In genomic region chr2:166042542-166042941, GRCm38 (mm10) we compare ENCODE assay signal across 18 mouse cellular contexts.
"Had no signal": no experiment of that assay in that cellular context is flagged by ENCODE, and none has a peak within 500 bp of the region (broad histone marks: within the 10 kb centered on the region; RNA-seq: fewer than 3 reads in every experiment).

No protein-coding gene starts in this region.

- H3K4me3 ChIP-seq: layer of hippocampus, adult 2 months; limb, embryonic 13.5 days; midbrain, embryonic 10.5 days; myocyte; neural tube, embryonic 15.5 days had no signal

- H3K27ac ChIP-seq: layer of hippocampus, adult 2 months; liver, embryonic 14.5 days; midbrain, embryonic 10.5 days; neural tube, embryonic 15.5 days had no signal

- DNase-seq: kidney, adult 18-20 months; kidney, postnatal 10 days; kidney, postnatal 4 days; left cerebral cortex, postnatal 4 days; lung, embryonic 14.5 days; lung, postnatal 10 days; lung, postnatal 4 days; midbrain, embryonic 14.5 days; right cerebral cortex, adult 18-20 months; right cerebral cortex, postnatal 25 days; thymus, adult 2 months; thymus, postnatal 36 days had no signal

- H3K27me3 ChIP-seq: limb, embryonic 13.5 days; neural tube, embryonic 15.5 days had no signal

- H3K9me3 ChIP-seq: limb, embryonic 13.5 days; midbrain, embryonic 10.5 days; neural tube, embryonic 15.5 days had no signal

- H3K4me2 ChIP-seq: lung, embryonic 14.5 days; neural tube, embryonic 15.5 days had no signal

- H3K9ac ChIP-seq: limb, embryonic 13.5 days; liver, embryonic 14.5 days; lung, embryonic 14.5 days; neural tube, embryonic 15.5 days had no signal
